Mouse (Mus musculus): ENCODE data around the gene Gm11168. TPM values are rescaled to one million over a fixed set of nuclear protein-coding genes. Genes with fewer than 3 reads are reported as not detected.
"Not testable (repeated sequence)": the region's sequence is repeated elsewhere in the genome, so short reads cannot be mapped to it uniquely, and the experiment has no call there.

Gm11168 gene
- not detected in 2 replicates for polyA plus RNA-seq (2014; fragmentation: Nextera tagmentation; extraction: Ambion mirVana)

DNA sequence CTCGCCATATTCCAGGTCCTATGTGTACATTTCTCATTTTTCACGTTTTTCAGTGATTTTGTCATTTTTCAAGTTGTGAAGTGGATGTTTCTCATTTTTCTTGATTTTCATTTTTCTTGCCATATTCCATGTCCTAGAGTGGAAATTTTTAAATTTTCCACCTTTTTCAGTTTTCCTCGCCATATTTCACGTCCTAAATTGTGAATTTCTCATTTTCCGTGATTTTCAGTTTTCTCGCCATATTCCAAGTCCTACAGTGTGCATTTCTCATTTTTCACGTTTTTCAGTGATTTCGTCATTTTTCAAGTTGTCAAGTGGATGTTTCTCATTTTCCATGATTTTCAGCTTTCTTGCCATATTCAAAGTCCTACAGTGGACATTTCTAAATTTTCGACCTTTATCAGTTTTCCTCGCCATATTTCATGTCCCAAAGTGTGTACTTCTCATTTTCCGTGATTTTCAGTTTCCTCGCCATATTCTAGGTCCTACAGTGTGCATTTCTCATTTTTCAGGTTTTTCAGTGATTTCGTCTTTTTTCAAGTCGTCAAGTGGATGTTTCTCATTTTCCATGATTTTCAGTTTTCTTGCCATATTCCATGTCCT, at the start of gene Gm11168:
Gene Gm11168 (plus strand): TSS at position 553 of the 603 bp plus-strand sequence.
- not testable (repeated sequence) for H3K36me3 ChIP-seq (ENCODE audit: control insufficient read depth, insufficient read depth, low read length); H3K27ac ChIP-seq (replicated peaks in 1 of 2; ENCODE audit: control insufficient read depth in 1 of 2, insufficient read depth in 1 of 2, low read depth in 2 of 2, low read length in 2 of 2); ATAC-seq (ENCODE audit: insufficient number of reproducible peaks, insufficient read depth, low FRiP score, low read depth); H3K9me3 ChIP-seq (ENCODE audit: control insufficient read depth, low read length); H3K4me2 ChIP-seq (ENCODE audit: low read length); H3K27me3 ChIP-seq (ENCODE audit: control insufficient read depth, insufficient read depth, low read length); H3K9ac ChIP-seq (ENCODE audit: low read length); H3K4me3 ChIP-seq (ENCODE audit: control insufficient read depth in 1 of 2, insufficient read depth in 1 of 2, low read depth in 1 of 2, low read length in 2 of 2); H3K4me1 ChIP-seq (ENCODE audit: control insufficient read depth in 2 of 2, insufficient read depth in 2 of 2, low read length in 2 of 2)
- 73% methylated on average over 6 of the region's 14 CpGs for WGBS

DNA sequence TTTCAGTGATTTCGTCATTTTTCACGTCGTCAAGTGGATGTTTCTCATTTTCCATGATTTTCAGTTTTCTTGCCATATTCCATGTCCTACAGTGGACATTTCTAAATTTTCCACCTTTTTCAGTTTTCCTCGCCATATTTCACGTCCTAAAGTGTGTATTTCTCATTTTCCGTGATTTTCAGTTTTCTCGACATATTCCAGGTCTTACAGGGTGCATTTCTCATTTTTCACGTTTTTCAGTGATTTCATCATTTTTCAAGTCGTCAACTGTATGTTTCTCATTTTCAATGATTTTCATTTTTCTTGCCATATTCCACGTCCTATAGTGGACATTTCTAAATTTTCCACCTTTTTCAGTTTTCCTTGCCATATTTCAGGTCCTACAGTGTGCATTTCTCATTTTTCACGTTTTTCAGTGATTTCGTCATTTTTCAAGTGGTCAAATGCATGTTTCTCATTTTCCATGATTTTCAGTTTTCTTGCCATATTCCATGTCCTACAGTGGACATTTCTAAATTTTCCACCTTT, 2.6 kb upstream of the Gm11168 start, which contains the start of gene Gm10722:
Gene Gm10722 (plus strand): TSS at position 478 of the 528 bp plus-strand sequence.
- H3K36me3 ChIP-seq (ENCODE audit: control insufficient read depth, insufficient read depth, low read length); H3K9ac ChIP-seq (ENCODE audit: low read length); H3K4me2 ChIP-seq (ENCODE audit: low read length); H3K4me1 ChIP-seq (ENCODE audit: control insufficient read depth in 2 of 2, insufficient read depth in 2 of 2, low read length in 2 of 2); H3K27ac ChIP-seq (replicated peaks in 1 of 2; ENCODE audit: control insufficient read depth in 1 of 2, insufficient read depth in 1 of 2, low read depth in 2 of 2, low read length in 2 of 2); H3K9me3 ChIP-seq (ENCODE audit: control insufficient read depth, low read length); H3K27me3 ChIP-seq (ENCODE audit: control insufficient read depth, insufficient read depth, low read length); ATAC-seq (ENCODE audit: insufficient number of reproducible peaks, insufficient read depth, low FRiP score, low read depth); H3K4me3 ChIP-seq (ENCODE audit: control insufficient read depth in 1 of 2, insufficient read depth in 1 of 2, low read depth in 1 of 2, low read length in 2 of 2): not testable (repeated sequence)
- 62% methylated on average over 12 of the region's 12 CpGs for WGBS

DNA sequence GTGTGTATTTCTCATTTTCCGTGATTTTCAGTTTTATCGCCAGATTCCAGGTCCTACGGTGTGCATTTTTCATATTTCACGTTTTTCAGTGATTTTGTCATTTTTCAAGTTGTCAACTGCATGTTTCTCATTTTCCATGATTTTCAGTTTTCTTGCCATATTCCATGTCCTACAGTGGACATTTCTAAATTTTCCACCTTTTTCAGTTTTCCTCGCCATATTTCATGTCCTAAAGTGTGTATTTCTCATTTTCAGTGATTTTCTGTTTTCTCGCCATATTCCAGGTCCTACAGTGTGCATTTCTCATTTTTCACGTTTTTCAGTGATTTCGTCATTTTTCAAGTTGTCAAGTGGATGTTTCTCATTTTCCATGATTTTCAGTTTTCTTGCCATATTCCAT, 2.1 kb upstream of the Gm11168 start:
- not testable (repeated sequence) for H3K27ac ChIP-seq (replicated peaks in 1 of 2; ENCODE audit: control insufficient read depth in 1 of 2, insufficient read depth in 1 of 2, low read depth in 2 of 2, low read length in 2 of 2); H3K4me3 ChIP-seq (ENCODE audit: control insufficient read depth in 1 of 2, insufficient read depth in 1 of 2, low read depth in 1 of 2, low read length in 2 of 2); H3K4me1 ChIP-seq (ENCODE audit: control insufficient read depth in 2 of 2, insufficient read depth in 2 of 2, low read length in 2 of 2); H3K36me3 ChIP-seq (ENCODE audit: control insufficient read depth, insufficient read depth, low read length); ATAC-seq (ENCODE audit: insufficient number of reproducible peaks, insufficient read depth, low FRiP score, low read depth); H3K4me2 ChIP-seq (ENCODE audit: low read length); H3K9ac ChIP-seq (ENCODE audit: low read length); H3K27me3 ChIP-seq (ENCODE audit: control insufficient read depth, insufficient read depth, low read length); H3K9me3 ChIP-seq (ENCODE audit: control insufficient read depth, low read length)
- 60% methylated on average over 8 of the region's 8 CpGs for WGBS

DNA sequence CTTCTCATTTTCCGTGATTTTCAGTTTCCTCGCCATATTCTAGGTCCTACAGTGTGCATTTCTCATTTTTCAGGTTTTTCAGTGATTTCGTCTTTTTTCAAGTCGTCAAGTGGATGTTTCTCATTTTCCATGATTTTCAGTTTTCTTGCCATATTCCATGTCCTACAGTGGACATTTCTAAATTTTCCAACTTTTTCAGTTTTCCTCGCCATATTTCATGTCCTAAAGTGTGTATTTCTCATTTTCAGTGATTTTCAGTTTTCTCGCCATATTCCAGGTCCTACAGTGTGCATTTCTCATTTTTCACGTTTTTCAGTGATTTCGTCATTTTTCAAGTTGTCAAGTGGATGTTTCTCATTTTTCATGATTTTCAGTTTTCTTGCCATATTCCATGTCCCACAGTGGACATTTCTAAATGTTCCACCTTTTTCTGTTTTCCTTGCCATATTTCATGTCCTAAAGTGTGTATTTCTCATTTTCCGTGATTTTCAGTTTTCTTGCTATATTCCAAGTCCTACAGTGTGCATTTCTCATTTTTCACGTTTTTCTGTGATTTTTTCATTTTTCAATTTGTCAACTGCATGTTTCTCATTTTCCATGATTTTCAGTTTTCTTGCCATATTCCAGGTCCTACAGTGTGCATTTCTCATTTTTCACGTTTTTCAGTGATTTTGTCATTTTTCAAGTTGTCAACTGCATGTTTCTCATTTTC, 1.0 kb upstream of the Gm11168 start:
- H3K36me3 ChIP-seq (ENCODE audit: control insufficient read depth, insufficient read depth, low read length); H3K4me2 ChIP-seq (ENCODE audit: low read length); H3K27me3 ChIP-seq (ENCODE audit: control insufficient read depth, insufficient read depth, low read length); H3K9me3 ChIP-seq (ENCODE audit: control insufficient read depth, low read length); H3K4me3 ChIP-seq (ENCODE audit: control insufficient read depth in 1 of 2, insufficient read depth in 1 of 2, low read depth in 1 of 2, low read length in 2 of 2); H3K4me1 ChIP-seq (ENCODE audit: control insufficient read depth in 2 of 2, insufficient read depth in 2 of 2, low read length in 2 of 2); H3K27ac ChIP-seq (replicated peaks in 1 of 2; ENCODE audit: control insufficient read depth in 1 of 2, insufficient read depth in 1 of 2, low read depth in 2 of 2, low read length in 2 of 2); H3K9ac ChIP-seq (ENCODE audit: low read length): not testable (repeated sequence)
- WGBS: 47% methylated on average over 8 of the region's 11 CpGs
- peak; percentile 86 for ATAC-seq (ENCODE audit: insufficient number of reproducible peaks, insufficient read depth, low FRiP score, low read depth)

DNA sequence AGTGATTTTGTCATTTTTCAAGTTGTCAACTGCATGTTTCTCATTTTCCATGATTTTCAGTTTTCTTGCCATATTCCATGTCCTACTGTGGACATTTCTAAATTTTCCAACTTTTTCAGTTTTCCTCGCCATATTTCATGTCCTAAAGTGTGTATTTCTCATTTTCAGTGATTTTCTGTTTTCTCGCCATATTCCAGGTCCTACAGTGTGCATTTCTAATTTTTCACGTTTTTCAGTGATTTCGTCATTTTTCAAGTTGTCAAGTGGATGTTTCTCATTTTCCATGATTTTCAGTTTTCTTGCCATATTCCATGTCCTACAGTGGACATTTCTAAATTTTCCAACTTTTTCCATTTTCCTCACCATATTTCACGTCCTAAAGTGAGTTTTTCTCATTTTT, 3.0 kb downstream of the Gm11168 start:
- not testable (repeated sequence) for H3K36me3 ChIP-seq (ENCODE audit: control insufficient read depth, insufficient read depth, low read length); H3K4me2 ChIP-seq (ENCODE audit: low read length); H3K4me1 ChIP-seq (ENCODE audit: control insufficient read depth in 2 of 2, insufficient read depth in 2 of 2, low read length in 2 of 2); H3K4me3 ChIP-seq (ENCODE audit: control insufficient read depth in 1 of 2, insufficient read depth in 1 of 2, low read depth in 1 of 2, low read length in 2 of 2); H3K9ac ChIP-seq (ENCODE audit: low read length); ATAC-seq (ENCODE audit: insufficient number of reproducible peaks, insufficient read depth, low FRiP score, low read depth); H3K27ac ChIP-seq (replicated peaks in 1 of 2; ENCODE audit: control insufficient read depth in 1 of 2, insufficient read depth in 1 of 2, low read depth in 2 of 2, low read length in 2 of 2); H3K27me3 ChIP-seq (ENCODE audit: control insufficient read depth, insufficient read depth, low read length); H3K9me3 ChIP-seq (ENCODE audit: control insufficient read depth, low read length)
- 77% methylated on average over 1 of the region's 5 CpGs for WGBS

DNA sequence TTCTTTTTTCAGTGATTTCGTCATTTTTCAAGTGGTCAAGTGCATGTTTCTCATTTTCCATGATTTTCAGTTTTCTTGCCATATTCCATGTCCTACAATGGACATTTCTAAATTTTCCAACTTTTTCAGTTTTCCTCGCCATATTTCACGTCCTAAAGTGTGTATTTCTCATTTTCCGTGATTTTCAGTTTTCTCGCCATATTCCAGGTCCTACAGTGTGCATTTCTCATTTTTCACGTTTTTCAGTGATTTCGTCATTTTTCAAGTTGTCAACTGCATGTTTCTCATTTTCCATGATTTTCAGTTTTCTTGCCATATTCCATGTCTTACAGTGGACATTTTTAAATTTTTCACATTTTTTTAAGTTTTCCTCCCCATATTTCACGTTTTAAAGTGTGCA, 3.5 kb downstream of the Gm11168 start:
- not testable (repeated sequence) for H3K36me3 ChIP-seq (ENCODE audit: control insufficient read depth, insufficient read depth, low read length); H3K4me3 ChIP-seq (ENCODE audit: control insufficient read depth in 1 of 2, insufficient read depth in 1 of 2, low read depth in 1 of 2, low read length in 2 of 2); H3K27ac ChIP-seq (replicated peaks in 1 of 2; ENCODE audit: control insufficient read depth in 1 of 2, insufficient read depth in 1 of 2, low read depth in 2 of 2, low read length in 2 of 2); H3K9me3 ChIP-seq (ENCODE audit: control insufficient read depth, low read length); H3K4me2 ChIP-seq (ENCODE audit: low read length); H3K27me3 ChIP-seq (ENCODE audit: control insufficient read depth, insufficient read depth, low read length); H3K9ac ChIP-seq (ENCODE audit: low read length); H3K4me1 ChIP-seq (ENCODE audit: control insufficient read depth in 2 of 2, insufficient read depth in 2 of 2, low read length in 2 of 2)
- peak; percentile 63 for ATAC-seq (ENCODE audit: insufficient number of reproducible peaks, insufficient read depth, low FRiP score, low read depth)
- 66% methylated on average over 7 of the region's 8 CpGs for WGBS

DNA sequence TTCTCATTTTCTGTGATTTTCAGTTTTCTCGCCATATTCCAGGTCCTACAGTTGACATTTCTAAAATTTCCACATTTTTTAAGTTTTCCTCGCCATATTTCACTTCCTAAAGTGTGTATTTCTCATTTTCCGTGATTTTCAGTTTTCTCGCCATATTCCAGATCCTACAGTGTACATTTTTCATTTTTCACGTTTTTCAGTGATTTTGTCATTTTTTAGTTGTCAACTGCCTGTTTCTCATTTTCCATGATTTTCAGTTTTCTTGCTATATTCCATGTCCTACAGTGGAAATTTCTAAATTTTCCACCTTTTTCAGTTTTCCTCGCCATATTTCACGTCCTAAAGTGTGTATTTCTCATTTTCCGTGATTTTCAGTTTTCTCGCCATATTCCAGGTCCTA, 4.1 kb downstream of the Gm11168 start:
- H3K4me1 ChIP-seq (ENCODE audit: control insufficient read depth in 2 of 2, insufficient read depth in 2 of 2, low read length in 2 of 2); H3K27ac ChIP-seq (replicated peaks in 1 of 2; ENCODE audit: control insufficient read depth in 1 of 2, insufficient read depth in 1 of 2, low read depth in 2 of 2, low read length in 2 of 2); H3K9ac ChIP-seq (ENCODE audit: low read length); H3K27me3 ChIP-seq (ENCODE audit: control insufficient read depth, insufficient read depth, low read length); H3K9me3 ChIP-seq (ENCODE audit: control insufficient read depth, low read length); ATAC-seq (ENCODE audit: insufficient number of reproducible peaks, insufficient read depth, low FRiP score, low read depth); H3K36me3 ChIP-seq (ENCODE audit: control insufficient read depth, insufficient read depth, low read length); H3K4me2 ChIP-seq (ENCODE audit: low read length); H3K4me3 ChIP-seq (ENCODE audit: control insufficient read depth in 1 of 2, insufficient read depth in 1 of 2, low read depth in 1 of 2, low read length in 2 of 2): not testable (repeated sequence)
- WGBS: 73% methylated on average over 7 of the region's 9 CpGs
